Mouse (Mus musculus) lung, adult 2 months (tissue): Measurements from ENCODE around the gene Sh3pxd2a. TPM values are rescaled to one million over a fixed set of nuclear protein-coding genes. Genes with fewer than 3 reads are reported as not detected.
A peak's percentile ranks its signal among the peaks of the same experiment; 100 is the strongest.

Source experiments
- DNase-seq: peaks from one replicate; pipeline ENCODE4 v3.0.0; 2022
- H3K4me1 ChIP-seq: fragments of 200-500 bp; 2 replicates; pipeline ENCODE4 v1.6.1; 2011; ENCODE audit warnings: low read length; ENCODE audit not compliant: control insufficient read depth, insufficient read depth
- H3K4me3 ChIP-seq: fragments of 200-500 bp; replicated peaks from 2 replicates; pipeline ENCODE3; 2011; ENCODE audit warnings: low read depth, mild to moderate bottlenecking, control low read depth, low read length; ENCODE audit errors: extremely low read depth
- CTCF ChIP-seq: fragments of 200-500 bp; IDR thresholded peaks from 2 replicates; pipeline ENCODE4 v1.5.1; 2011; ENCODE audit warnings: mild to moderate bottlenecking, low read length, control low read depth; ENCODE audit not compliant: insufficient read depth
- POLR2A ChIP-seq: fragments of 200-500 bp; IDR thresholded peaks from 2 replicates; pipeline ENCODE4 v1.6.1; 2011; ENCODE audit warnings: low read depth, mild to moderate bottlenecking, control low read depth, low read length, borderline replicate concordance; ENCODE audit errors: extremely low read depth
- WGBS: fragments of 180-500 bp; shearing (Covaris S2); methylation state at CpG from one replicate; pipeline ENCODE4 v1.1.7; 2018; 5-methylcytosine and 5-hydroxymethylcytosine counted together
- polyA plus RNA-seq: library from polyadenylated mRNA; depleted of rRNA; stranded (reverse); fragments of >200 nt; gene quantifications from 2 replicates; pipeline ENCODE4 v1.2.3, GENCODE M21; 2012

Gene Sh3pxd2a
- polyA plus RNA-seq, 1 experiment, result 40.9 TPM

- H3K4me1 ChIP-seq, result peaks cover 29% of the 10 kb centered on the region
- peak; percentile 74 for DNase-seq
- H3K4me3 ChIP-seq, result peak overlapping the region; percentile 10
- 36% methylated on average over 27 of the region's 27 CpGs for WGBS
- no peak for TF ChIP-seq POLR2A
- peak; percentile 62 for TF ChIP-seq CTCF
Measured at GRCm38 (mm10) chr19:47507128-47508121, 43.2 kb upstream of the Sh3pxd2a start.

DNA sequence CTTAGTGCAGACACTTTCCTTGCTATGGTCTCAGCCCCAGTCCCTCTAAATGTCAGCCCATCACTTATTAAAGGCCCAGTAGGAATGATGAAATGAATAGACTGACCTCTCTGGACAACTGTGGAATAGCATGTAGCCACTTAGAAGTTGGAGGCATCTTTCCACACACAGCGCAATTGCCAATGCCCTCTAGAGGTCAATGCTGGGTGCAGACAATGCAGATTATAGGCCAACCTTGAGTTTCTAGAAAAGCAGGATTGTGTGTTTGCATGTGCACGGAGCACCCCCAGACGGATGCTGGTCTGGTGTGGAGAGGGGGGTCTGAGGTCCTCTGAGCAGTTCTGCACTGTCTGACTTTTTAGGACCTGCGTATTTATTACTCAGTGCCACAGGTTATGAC is 39.4 kb upstream of the Sh3pxd2a start:
- TF ChIP-seq CTCF (peak; percentile 42; the same call in 1 of the 2 replicates), POLR2A (no peak)
- 55% methylated on average over 4 of the region's 4 CpGs for WGBS
- no peak for DNase-seq
- H3K4me3 ChIP-seq, result no peak overlapping the region
- peaks cover 3% of the 10 kb centered on the region for H3K4me1 ChIP-seq

DNA sequence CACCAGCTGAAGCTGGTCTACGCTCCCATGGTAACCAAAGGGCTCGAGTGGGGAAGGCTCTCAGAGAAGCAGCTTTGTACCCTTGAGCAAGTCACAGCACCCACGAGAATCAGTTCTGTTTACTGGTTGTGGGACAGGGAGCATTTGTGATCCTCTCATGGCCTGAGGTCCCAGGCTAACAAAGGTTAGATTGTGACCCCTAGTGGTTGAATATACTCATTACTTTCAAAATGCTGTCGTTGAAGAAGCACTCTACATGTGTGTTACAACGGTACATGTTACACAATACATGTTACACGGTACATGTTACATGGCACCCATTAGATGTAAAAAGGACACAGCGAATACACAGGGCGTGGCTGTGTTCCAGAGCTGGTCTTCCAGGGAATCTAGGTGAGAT is 38.4 kb upstream of the Sh3pxd2a start:
- Histone ChIP-seq H3K4me3 (no peak overlapping the region), H3K4me1 (0 out of 2 replicates have a peak, but pooled peaks cover 3% of the 10 kb centered on the region)
- 74% methylated on average over 8 of the region's 8 CpGs for WGBS
- DNase-seq, result no peak
- TF ChIP-seq POLR2A, result no peak
- no peak for TF ChIP-seq CTCF

DNA sequence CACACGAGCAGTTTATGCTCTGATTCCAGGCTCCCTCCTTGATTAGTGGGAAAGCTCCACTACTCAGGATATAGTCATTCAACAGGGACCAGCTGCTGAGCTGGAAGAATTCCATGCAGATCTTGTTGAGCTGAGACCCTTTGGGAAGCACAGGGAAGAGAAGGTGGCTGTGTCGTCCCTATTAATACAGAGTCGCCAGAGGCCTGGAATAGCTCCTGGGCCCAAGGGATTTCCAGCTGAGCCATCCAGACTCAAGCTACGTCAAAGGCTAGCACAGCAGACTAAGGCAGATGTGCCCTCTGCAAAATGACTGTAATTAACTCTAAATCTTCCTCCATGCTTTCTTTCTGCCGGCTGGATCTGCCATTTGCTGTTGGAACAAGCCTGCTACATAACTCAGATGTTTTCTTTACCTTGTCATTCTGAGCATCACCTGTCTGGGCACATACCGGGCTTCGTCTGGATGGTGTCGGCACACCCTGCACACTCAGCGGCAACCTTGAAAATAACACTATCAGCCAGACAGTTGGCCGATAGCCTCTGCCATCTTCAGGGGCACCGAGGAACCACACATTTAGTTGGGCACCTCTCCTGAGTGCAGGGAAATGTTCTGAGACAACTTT is 36.3 kb upstream of the Sh3pxd2a start:
- TF ChIP-seq POLR2A (no peak), CTCF (no peak)
- DNase-seq, result no peak
- Histone ChIP-seq H3K4me3 (no peak overlapping the region), H3K4me1 (no peaks in the 10 kb centered on the region)
- whole genome bisulfite sequencing, result 85% methylated on average over 11 of the region's 11 CpGs

GRCm38 (mm10) chr19:47499841-47500240 is 35.6 kb upstream of the Sh3pxd2a start:
- no peak overlapping the region for H3K4me3 ChIP-seq
- TF ChIP-seq POLR2A, result no peak
- no peak for TF ChIP-seq CTCF
- WGBS, result 87% methylated on average over 5 of the region's 5 CpGs

DNA sequence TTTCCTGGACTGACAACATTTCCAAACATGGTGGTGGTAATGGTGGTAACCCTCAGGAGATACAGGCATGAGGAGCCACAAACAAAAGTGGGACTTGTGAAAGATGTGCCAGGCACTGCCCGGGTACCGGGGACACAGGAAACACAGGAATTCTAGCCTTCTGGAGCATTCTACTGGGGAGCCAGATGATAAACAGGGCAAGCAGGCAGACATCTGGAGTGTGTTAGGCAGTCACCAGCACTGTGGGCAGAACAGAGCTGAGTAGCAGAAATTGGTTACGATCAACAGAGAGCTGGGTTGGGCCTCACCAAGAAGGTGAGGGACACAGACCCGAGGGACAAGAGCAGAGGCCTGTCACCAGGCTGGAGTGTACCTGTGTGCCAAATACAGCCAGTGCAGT is 34.7 kb upstream of the Sh3pxd2a start:
- DNase-seq, result no peak
- WGBS, result 48% methylated on average over 4 of the region's 4 CpGs
- Histone ChIP-seq H3K4me1 (no peaks in the 10 kb centered on the region), H3K4me3 (no peak overlapping the region)
- TF ChIP-seq POLR2A, result no peak

More at GRCm38 (mm10) chr19:47499841-47500240, 35.6 kb upstream of the Sh3pxd2a start:
- DNase-seq, result no peak
- no peaks in the 10 kb centered on the region for H3K4me1 ChIP-seq

DNA sequence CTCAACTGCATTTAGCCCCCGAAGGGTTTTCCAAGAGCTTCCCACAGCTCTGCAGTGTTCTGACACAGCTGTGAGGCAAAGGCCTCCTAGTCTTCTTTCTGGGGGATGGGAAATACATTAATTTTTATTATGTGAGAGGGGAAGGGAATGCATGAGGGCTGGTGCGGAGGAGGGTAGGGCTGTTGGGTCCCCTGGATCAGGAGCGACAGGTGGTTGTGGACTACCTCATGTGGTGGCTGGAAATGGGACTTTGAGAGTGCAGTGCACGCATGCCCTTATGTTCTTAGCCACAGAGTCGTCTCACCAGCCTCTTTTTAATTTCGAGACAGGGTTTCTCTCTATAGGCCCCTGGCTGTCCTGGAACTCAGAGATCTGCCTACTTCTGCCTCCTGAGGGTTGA is 33.5 kb upstream of the Sh3pxd2a start:
- Histone ChIP-seq H3K4me1 (no peaks in the 10 kb centered on the region), H3K4me3 (no peak overlapping the region)
- TF ChIP-seq POLR2A, result no peak
- no peak for TF ChIP-seq CTCF
- WGBS, result 91% methylated on average over 6 of the region's 6 CpGs
- DNase-seq, result no peak

DNA sequence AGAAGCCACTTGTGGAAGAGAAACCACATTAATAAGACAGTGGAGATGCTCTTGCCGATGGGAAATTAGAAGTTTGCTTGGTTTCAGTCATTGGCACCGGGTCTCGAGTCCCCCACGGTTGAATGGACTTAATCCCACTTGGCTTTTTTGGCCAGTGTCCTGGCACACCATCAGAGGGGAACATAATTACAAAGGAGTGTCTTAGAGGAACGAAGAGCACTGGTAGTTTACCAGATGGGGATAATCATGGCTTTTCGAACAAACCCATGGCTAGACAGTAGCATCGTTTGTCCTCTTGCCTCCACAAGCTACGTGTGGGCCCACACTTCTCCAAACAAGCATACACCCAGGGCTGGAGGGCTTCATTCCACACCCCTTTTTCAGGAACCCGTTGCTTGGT is 33.1 kb upstream of the Sh3pxd2a start:
- Histone ChIP-seq H3K4me1 (no peaks in the 10 kb centered on the region), H3K4me3 (no peak overlapping the region)
- WGBS, result 70% methylated on average over 9 of the region's 9 CpGs
- TF ChIP-seq POLR2A, result no peak
- no peak for DNase-seq

GRCm38 (mm10) chr19:47493017-47493997 is 29.1 kb upstream of the Sh3pxd2a start:
- Histone ChIP-seq H3K4me1 (no peaks in the 10 kb centered on the region), H3K4me3 (no peak overlapping the region)
- no peak for DNase-seq
- WGBS, result 80% methylated on average over 23 of the region's 23 CpGs
- TF ChIP-seq POLR2A (no peak), CTCF (no peak)
